Mouse (Mus musculus) sigmoid colon, adult 10 weeks (tissue): ENCODE measurements around the gene Atp5d. TPM values are rescaled to one million over a fixed set of nuclear protein-coding genes. Genes with fewer than 3 reads are reported as not detected.

Experiments used
- polyA plus RNA-seq: library from polyadenylated mRNA; stranded (reverse); fragments of 350-450 nt; fragmentation: Illumina TruSeq; extraction: RNeasy Lipid Tissue Mini Kit (QIAGEN cat#74804); gene quantifications from one replicate; pipeline ENCODE4 v1.2.3, GENCODE M21; 2014; ENCODE audit warnings: low read depth, low replicate concordance

Atp5d gene
- polyA plus RNA-seq: 0.50 TPM

GRCm38 (mm10) chr10:80138553-80139438 lies at the start of gene Atp5d:
Gene Atp5d, plus strand, starts transcription at chr10:80138632.

GRCm38 (mm10) chr10:80105460-80105859 lies 33.0 kb upstream of the Atp5d start, which contains the start of gene Sbno2:
Gene Sbno2, minus strand, starts transcription at chr10:80105571.

DNA sequence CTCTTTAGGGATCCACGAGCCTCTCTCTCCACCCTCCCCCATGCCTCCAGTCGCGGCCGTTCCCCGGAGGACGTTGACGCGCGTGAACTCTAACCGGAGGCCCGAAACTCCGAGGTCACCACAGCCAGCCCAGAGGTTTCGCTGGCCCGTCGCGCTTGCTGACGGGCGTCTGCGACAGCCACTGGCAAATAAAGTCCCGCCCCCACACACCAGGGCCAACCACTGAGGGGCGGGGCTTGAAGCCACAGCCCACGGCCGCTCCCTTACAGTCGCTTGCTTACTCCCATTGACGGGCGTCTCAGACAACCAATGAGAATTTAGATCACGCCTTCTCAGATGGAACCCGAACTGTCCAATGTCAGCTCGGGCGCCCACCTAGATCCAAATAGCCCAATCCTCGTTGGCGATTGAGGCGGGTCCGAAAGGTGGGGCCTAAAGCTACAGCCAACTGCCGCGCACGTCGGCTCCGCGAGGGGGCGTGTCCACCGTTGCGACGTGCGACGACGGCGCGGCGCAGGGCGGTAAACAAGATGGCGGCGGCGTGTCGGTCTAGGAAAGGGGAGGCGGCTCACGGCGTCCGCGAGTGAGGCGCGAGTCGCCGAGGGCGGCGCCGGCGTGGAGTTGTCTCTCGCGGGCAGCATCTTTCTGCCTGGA lies 23.0 kb upstream of the Atp5d start, which contains the start of gene Stk11:
Stk11 (plus strand) TSS at position 514 of the 654 bp plus-strand sequence.

GRCm38 (mm10) chr10:80140666-80141035 lies 2.2 kb downstream of the Atp5d start, which contains the start of gene Cbarp:
Gene Cbarp, minus strand, starts transcription at chr10:80140835.

GRCm38 (mm10) chr10:80147719-80148601 lies 9.5 kb downstream of the Atp5d start, which contains the start of gene Midn:
Gene Midn, plus strand, starts transcription at chr10:80148272.

GRCm38 (mm10) chr10:80165392-80166128 lies 27.1 kb downstream of the Atp5d start, which contains the start of gene Cirbp:
Gene Cirbp, plus strand, starts transcription at chr10:80165985.

DNA sequence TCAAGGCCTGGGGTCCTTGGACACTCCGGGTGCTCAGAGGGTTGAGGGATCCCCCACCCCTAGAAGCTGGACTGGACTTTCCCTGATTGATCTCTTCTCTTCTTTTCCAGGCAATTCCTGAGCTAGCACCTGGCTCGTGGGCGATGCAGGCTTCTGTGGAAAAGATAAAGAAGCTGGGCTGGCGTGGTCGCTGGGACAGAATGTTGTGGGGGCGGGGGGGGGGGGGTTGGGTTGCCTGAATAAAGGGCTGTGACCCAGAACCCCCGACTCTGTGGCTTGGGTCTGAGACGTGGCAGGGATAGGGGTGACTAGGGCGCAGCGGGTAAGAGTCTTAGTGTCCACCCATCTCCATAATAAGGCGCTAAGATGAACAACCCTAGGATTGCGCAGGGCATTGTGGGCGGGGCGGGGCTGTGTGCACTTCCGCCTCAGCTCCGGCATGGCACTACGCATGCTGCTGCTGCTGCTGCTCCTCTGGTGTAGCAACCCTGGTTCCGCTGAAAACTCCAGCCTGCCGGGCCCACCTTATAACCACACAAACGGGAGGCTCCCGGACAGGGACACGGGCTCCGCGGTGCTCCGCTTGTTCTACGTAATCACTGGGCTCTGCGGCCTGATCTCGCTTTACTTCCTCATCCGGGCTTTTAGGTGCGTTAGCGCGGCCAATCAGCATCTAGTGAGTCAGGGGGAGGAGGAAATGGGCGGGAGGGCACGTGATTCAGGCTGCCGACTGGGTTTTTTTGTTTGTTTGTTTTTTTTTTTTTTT lies 34.3 kb downstream of the Atp5d start, which contains the start of gene 1600002K03Rik:
1600002K03Rik (plus strand) TSS at position 418 of the 766 bp plus-strand sequence.

GRCm38 (mm10) chr10:80179068-80180051 lies 40.9 kb downstream of the Atp5d start, which contains the start of gene Efna2:
Gene Efna2, plus strand, starts transcription at chr10:80179482.

Other genes starting within 250 kb of the Atp5d start
- gene Cfd, start 247.8 kb upstream of the Atp5d start, polyA plus RNA-seq: 0.88 TPM
- 0.19 TPM for gene Med16, start 229.7 kb upstream of the Atp5d start, polyA plus RNA-seq
- not detected for gene Gm26602, start 227.8 kb upstream of the Atp5d start, polyA plus RNA-seq
- gene Kiss1r, start 221.7 kb upstream of the Atp5d start, polyA plus RNA-seq: 0.35 TPM
- gene R3hdm4, start 217.4 kb upstream of the Atp5d start, polyA plus RNA-seq: 21.3 TPM
- 2.5 TPM for gene Arid3a, start 211.6 kb upstream of the Atp5d start, polyA plus RNA-seq
- gene Wdr18, start 178.5 kb upstream of the Atp5d start, polyA plus RNA-seq: 0.79 TPM
- gene Grin3b, start 167.9 kb upstream of the Atp5d start, polyA plus RNA-seq: not detected
- gene Tmem259, start 154.3 kb upstream of the Atp5d start, polyA plus RNA-seq: 0.22 TPM
- gene Cnn2, start 150.0 kb upstream of the Atp5d start, polyA plus RNA-seq: 4.2 TPM
- 0.41 TPM for gene Abca7, start 142.1 kb upstream of the Atp5d start, polyA plus RNA-seq
- gene Arhgap45, start 122.0 kb upstream of the Atp5d start, polyA plus RNA-seq: not detected
- 0.63 TPM for gene Polr2e, start 98.8 kb upstream of the Atp5d start, polyA plus RNA-seq
- 21.4 TPM for gene Gpx4, start 91.5 kb upstream of the Atp5d start, polyA plus RNA-seq
- 1.6 TPM for gene Sbno2, start 33.1 kb upstream of the Atp5d start, polyA plus RNA-seq
- 6.7 TPM for gene Stk11, start 22.8 kb upstream of the Atp5d start, polyA plus RNA-seq
- not detected for gene Cbarp, start 2.2 kb downstream of the Atp5d start, polyA plus RNA-seq
- gene Midn, start 9.6 kb downstream of the Atp5d start, polyA plus RNA-seq: 13.1 TPM
- 23.0 TPM for gene Cirbp, start 27.4 kb downstream of the Atp5d start, polyA plus RNA-seq
- not detected for gene 1600002K03Rik, start 34.3 kb downstream of the Atp5d start, polyA plus RNA-seq
- gene Efna2, start 40.9 kb downstream of the Atp5d start, polyA plus RNA-seq: 0.79 TPM
- 4.9 TPM for gene Mum1, start 87.8 kb downstream of the Atp5d start, polyA plus RNA-seq
- gene Ndufs7, start 110.5 kb downstream of the Atp5d start, polyA plus RNA-seq: 12.8 TPM
- not detected for gene Gamt, start 122.4 kb downstream of the Atp5d start, polyA plus RNA-seq
- gene Dazap1, start 122.9 kb downstream of the Atp5d start, polyA plus RNA-seq: 27.3 TPM
- 2.1 TPM for gene Rps15, start 153.8 kb downstream of the Atp5d start, polyA plus RNA-seq
- gene Apc2, start 157.3 kb downstream of the Atp5d start, polyA plus RNA-seq: not detected
- 0.98 TPM for gene 2310011J03Rik, start 181.9 kb downstream of the Atp5d start, polyA plus RNA-seq
- not detected for gene Pcsk4, start 190.9 kb downstream of the Atp5d start, polyA plus RNA-seq
- gene Reep6, start 191.3 kb downstream of the Atp5d start, polyA plus RNA-seq: 0.88 TPM
- gene Adamtsl5, start 209.8 kb downstream of the Atp5d start, polyA plus RNA-seq: 0.57 TPM
- gene Plk5, start 217.8 kb downstream of the Atp5d start, polyA plus RNA-seq: not detected
- 6.1 TPM for gene Mex3d, start 249.0 kb downstream of the Atp5d start, polyA plus RNA-seq